Mouse (Mus musculus) forebrain, embryonic 13.5 days (tissue): Measurements from ENCODE around the gene 6030408B16Rik. TPM values are rescaled to one million over a fixed set of nuclear protein-coding genes. Genes with fewer than 3 reads are reported as not detected.

ENCODE experiments used
- ATAC-seq: fragments of 200-750 bp; cut with Nextera tagmentation; 2 replicates; pipeline ENCODE4 v1.8.0; 2017
- H3K27ac ChIP-seq: fragments of 300-500 bp; sonication (generic); 2 replicates; pipeline ENCODE4 v1.5.1; 2015; ENCODE audit warnings: inconsistent platforms, mild to moderate bottlenecking, moderate library complexity
- H3K27me3 ChIP-seq: fragments of 300-500 bp; sonication (generic); 2 replicates; pipeline ENCODE4 v1.6.1; 2015; ENCODE audit warnings: mild to moderate bottlenecking, inconsistent platforms
- H3K36me3 ChIP-seq: fragments of 300-500 bp; sonication (generic); 2 replicates; pipeline ENCODE4 v1.6.1; 2015; ENCODE audit warnings: mild to moderate bottlenecking, inconsistent platforms; ENCODE audit not compliant: poor library complexity, severe bottlenecking
- H3K4me1 ChIP-seq: fragments of 300-500 bp; sonication (generic); 2 replicates; pipeline ENCODE4 v1.6.1; 2015; ENCODE audit warnings: inconsistent platforms
- H3K4me2 ChIP-seq: fragments of 300-500 bp; sonication (generic); 2 replicates; pipeline ENCODE4 v1.6.1; 2015; ENCODE audit warnings: inconsistent platforms, mild to moderate bottlenecking, moderate library complexity
- H3K4me3 ChIP-seq: fragments of 300-500 bp; sonication (generic); 2 replicates; pipeline ENCODE4 v1.5.1; 2015; ENCODE audit warnings: mild to moderate bottlenecking, inconsistent platforms
- H3K9ac ChIP-seq: fragments of 300-500 bp; sonication (generic); 2 replicates; pipeline ENCODE4 v1.6.1; 2015; ENCODE audit warnings: mild to moderate bottlenecking, inconsistent platforms
- H3K9me3 ChIP-seq: fragments of 300-500 bp; sonication (generic); replicated peaks from 2 replicates; pipeline ENCODE4 v1.6.1; 2016; ENCODE audit warnings: inconsistent platforms
- WGBS: fragments of 180-500 bp; shearing (Covaris S2); methylation state at CpG from one replicate; pipeline ENCODE4 v1.1.7; 2015; 5-methylcytosine and 5-hydroxymethylcytosine counted together
- polyA plus RNA-seq: library from polyadenylated mRNA; unstranded; fragments of >200 nt; fragmentation: Nextera tagmentation; extraction: Ambion mirVana; gene quantifications from 2 replicates; pipeline ENCODE4 v1.2.1, GENCODE M21; 2015

6030408B16Rik gene
- polyA plus RNA-seq, 1 experiment from 2014 or later = 0.23 TPM

DNA sequence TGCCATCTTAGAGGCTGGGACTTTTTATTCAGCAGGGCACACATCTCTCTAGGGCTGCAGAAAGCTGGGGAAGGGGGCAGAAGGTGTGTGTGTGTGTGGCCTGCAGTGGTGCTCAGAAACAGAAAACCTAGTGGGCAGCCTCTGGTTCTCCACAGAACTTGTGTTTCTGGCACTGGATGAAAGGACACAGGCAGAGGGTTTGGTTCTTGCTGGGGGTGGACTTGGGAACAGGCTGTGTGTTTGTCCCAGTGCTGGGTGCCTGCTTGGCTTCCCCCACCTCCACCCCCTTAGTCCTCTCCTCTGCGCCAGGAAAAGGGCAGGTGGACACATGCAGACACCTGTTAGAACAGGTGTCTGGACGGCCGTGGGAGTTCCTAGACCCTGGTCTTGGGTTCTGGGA lies 21.9 kb upstream of the 6030408B16Rik start:
- no peak overlapping the region for H3K4me2 ChIP-seq
- no peaks in the 10 kb centered on the region for H3K9me3 ChIP-seq
- no peak for ATAC-seq
- H3K9ac ChIP-seq = no peak overlapping the region
- peaks cover 22% of the 10 kb centered on the region for H3K36me3 ChIP-seq
- WGBS = 83% methylated on average over 3 of the region's 3 CpGs
- H3K4me1 ChIP-seq = peaks cover 9% of the 10 kb centered on the region
- peaks cover 27% of the 10 kb centered on the region for H3K27me3 ChIP-seq
- H3K27ac ChIP-seq = no peak overlapping the region
- no peak overlapping the region for H3K4me3 ChIP-seq

DNA sequence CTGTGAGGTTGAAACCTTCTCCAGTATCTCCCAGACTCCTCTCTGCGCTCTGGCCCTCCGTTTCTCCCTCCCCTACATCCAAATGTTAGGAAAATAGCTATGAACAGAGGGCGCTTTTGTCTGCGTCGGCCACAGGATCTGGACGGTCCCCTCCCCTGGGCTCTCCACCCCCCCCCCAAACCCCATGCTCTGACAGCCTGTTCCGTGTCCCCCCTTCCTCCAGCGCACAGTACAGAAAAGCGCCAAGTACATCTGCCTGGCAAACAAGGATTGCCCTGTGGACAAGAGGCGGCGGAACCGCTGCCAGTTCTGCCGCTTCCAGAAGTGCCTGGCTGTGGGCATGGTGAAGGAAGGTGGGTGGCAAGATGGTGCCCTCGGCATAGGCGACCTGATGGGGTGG lies 21.5 kb upstream of the 6030408B16Rik start:
- 87% methylated on average over 15 of the region's 15 CpGs for WGBS

DNA sequence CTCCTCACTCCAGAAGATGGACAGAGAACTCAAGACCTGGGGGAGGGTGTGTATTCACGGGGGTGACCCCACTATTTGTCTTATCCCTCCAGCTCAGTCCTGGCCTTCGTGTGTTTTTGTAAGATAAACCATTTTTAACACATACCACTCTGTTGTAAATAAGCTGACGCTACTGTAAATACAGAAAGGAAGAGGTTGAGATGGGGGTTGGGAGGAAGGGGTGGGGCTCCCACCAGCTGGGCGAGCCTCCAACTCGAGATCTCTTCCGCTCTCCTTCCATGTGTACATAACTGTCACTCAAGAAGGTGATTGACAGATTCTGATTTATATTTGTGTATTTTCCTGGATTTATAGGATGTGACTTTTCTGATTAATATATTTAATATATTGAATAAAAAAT lies 18.6 kb upstream of the 6030408B16Rik start:
- Histone ChIP-seq H3K4me2 (no peak overlapping the region), H3K36me3 (peaks cover 22% of the 10 kb centered on the region), H3K4me1 (peaks cover 8% of the 10 kb centered on the region), H3K9ac (no peak overlapping the region), H3K4me3 (no peak overlapping the region), H3K9me3 (no peaks in the 10 kb centered on the region), H3K27ac (no peak overlapping the region), H3K27me3 (no peaks in the 10 kb centered on the region)
- ATAC-seq = no peak
- WGBS = 84% methylated on average over 6 of the region's 6 CpGs

More for the DNA sequence above, 21.5 kb upstream of the 6030408B16Rik start:
- Histone ChIP-seq H3K4me2 (no peak overlapping the region), H3K36me3 (peaks cover 22% of the 10 kb centered on the region), H3K27me3 (peaks cover 23% of the 10 kb centered on the region), H3K27ac (no peak overlapping the region), H3K4me1 (peaks cover 5% of the 10 kb centered on the region; the same call in 1 of the 2 replicates), H3K9me3 (no peaks in the 10 kb centered on the region), H3K4me3 (no peak overlapping the region), H3K9ac (no peak overlapping the region)
- no peak for ATAC-seq

DNA sequence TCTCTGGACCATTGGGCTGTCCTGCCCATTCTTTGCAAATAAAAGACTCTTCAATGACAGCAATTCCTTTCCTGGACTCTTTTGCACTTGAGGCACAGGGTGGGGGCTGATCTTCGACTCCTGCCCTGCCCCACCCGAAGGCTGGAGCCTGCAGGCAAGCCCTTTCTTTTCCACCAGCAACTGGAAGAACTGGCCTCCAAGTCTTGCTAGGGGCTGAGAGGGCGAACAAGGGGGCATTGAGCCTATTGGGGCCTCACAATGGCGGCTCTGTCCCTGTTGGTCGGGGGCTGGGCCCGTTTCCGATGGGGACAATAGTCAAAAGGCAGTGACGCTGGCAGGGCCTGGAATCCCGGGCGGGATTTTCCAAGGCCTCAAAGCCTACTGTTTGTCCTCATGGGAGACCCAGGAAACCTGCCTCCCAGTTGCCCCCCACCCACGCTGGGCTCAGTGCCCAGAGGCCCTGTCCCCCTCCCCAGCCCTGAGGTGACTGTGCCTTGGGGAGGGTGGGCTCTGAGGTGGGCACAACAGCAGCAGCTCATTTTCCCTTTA lies 15.6 kb upstream of the 6030408B16Rik start:
- Histone ChIP-seq H3K27ac (no peak overlapping the region), H3K4me1 (peaks cover 8% of the 10 kb centered on the region), H3K4me2 (no peak overlapping the region), H3K27me3 (no peaks in the 10 kb centered on the region), H3K4me3 (no peak overlapping the region), H3K36me3 (peaks cover 16% of the 10 kb centered on the region; the same call in 1 of the 2 replicates), H3K9me3 (no peaks in the 10 kb centered on the region), H3K9ac (no peak overlapping the region)
- WGBS = 8% methylated on average over 11 of the region's 11 CpGs
- 0 out of 2 replicates have a peak, but pooled peaks have one; percentile 33 for ATAC-seq

GRCm38 (mm10) chr15:101278589-101278988 lies 14.4 kb upstream of the 6030408B16Rik start:
- peaks cover 8% of the 10 kb centered on the region; the same call in 1 of the 2 replicates for H3K36me3 ChIP-seq
- no peak for ATAC-seq
- H3K27ac ChIP-seq = no peak overlapping the region
- H3K27me3 ChIP-seq = no peaks in the 10 kb centered on the region
- H3K9me3 ChIP-seq = no peaks in the 10 kb centered on the region
- peaks cover 14% of the 10 kb centered on the region for H3K4me1 ChIP-seq
- no peak overlapping the region for H3K9ac ChIP-seq
- no peak overlapping the region for H3K4me3 ChIP-seq
- 65% methylated on average over 5 of the region's 5 CpGs for WGBS
- no peak overlapping the region for H3K4me2 ChIP-seq

DNA sequence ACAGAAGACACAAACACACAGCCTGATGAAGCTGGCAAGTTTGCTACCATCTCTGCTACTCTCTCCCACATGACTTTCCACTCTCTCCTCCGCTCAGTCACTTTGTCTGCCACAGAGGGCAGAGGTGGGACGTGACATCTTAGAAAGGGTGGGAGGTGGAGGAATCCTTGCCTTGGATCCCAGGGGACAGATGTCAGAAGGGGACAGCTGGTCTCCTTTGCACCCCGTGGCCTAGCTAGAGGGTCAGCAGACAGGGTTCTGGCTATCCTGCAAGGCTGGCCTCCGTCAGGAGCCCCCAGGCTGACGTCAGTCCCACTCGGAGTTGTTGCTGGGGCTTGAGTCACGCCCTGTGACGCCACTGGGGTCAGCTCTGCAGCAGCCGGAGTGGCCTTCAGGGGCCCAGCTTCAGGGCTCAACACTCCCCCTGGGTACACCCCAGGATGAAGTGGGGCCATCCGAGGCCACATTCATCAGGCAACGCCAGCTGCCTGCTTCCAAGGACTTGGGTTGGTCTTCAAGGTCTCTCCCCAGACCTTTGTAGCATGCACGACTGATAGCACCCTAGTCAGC lies 13.5 kb upstream of the 6030408B16Rik start:
- no peaks in the 10 kb centered on the region for H3K9me3 ChIP-seq
- no peak overlapping the region for H3K4me3 ChIP-seq
- H3K27me3 ChIP-seq = no peaks in the 10 kb centered on the region
- H3K9ac ChIP-seq = no peak overlapping the region
- whole genome bisulfite sequencing = 70% methylated on average over 12 of the region's 12 CpGs
- ATAC-seq = no peak
- no peaks in the 10 kb centered on the region for H3K36me3 ChIP-seq
- H3K4me2 ChIP-seq = no peak overlapping the region
- H3K4me1 ChIP-seq = peaks cover 15% of the 10 kb centered on the region
- no peak overlapping the region for H3K27ac ChIP-seq

DNA sequence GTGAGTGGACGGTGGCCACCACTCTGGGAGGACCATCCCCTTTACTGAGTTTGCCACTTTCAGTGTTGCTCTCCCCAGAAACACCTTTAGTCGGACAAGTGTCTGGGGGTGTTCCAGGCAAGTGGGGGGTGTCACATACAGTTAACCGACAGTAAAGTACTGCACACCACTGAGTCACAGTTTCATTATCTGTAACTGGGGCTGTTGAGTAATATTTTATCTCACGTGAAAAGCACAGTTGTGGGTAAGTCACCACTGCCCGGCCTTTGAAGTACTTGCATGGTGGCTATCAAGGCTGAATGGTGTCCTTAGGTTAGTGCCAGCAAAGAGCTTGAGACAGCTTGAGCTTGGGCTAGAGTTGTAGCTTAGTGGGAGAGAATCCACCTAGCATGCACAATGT lies 10.5 kb upstream of the 6030408B16Rik start:
- Histone ChIP-seq H3K4me1 (peaks cover 27% of the 10 kb centered on the region), H3K9ac (no peak overlapping the region), H3K9me3 (no peaks in the 10 kb centered on the region), H3K27me3 (no peaks in the 10 kb centered on the region), H3K4me2 (no peak overlapping the region), H3K36me3 (peaks cover 12% of the 10 kb centered on the region), H3K27ac (no peak overlapping the region), H3K4me3 (no peak overlapping the region)
- no peak for ATAC-seq
- 81% methylated on average over 5 of the region's 5 CpGs for WGBS

GRCm38 (mm10) chr15:101283183-101283910 lies 9.7 kb upstream of the 6030408B16Rik start:
- ATAC-seq = peak; percentile 57
- H3K4me2 ChIP-seq = peak overlapping the region; percentile 78
- no peaks in the 10 kb centered on the region for H3K9me3 ChIP-seq
- H3K27me3 ChIP-seq = no peaks in the 10 kb centered on the region
- peak overlapping the region; percentile 12; the same call in 1 of the 2 replicates for H3K27ac ChIP-seq
- peak overlapping the region; percentile 83 for H3K9ac ChIP-seq
- H3K4me1 ChIP-seq = peaks cover 22% of the 10 kb centered on the region
- H3K4me3 ChIP-seq = peak overlapping the region; percentile 76
- WGBS = 1% methylated on average over 26 of the region's 26 CpGs
- H3K36me3 ChIP-seq = peaks cover 21% of the 10 kb centered on the region

DNA sequence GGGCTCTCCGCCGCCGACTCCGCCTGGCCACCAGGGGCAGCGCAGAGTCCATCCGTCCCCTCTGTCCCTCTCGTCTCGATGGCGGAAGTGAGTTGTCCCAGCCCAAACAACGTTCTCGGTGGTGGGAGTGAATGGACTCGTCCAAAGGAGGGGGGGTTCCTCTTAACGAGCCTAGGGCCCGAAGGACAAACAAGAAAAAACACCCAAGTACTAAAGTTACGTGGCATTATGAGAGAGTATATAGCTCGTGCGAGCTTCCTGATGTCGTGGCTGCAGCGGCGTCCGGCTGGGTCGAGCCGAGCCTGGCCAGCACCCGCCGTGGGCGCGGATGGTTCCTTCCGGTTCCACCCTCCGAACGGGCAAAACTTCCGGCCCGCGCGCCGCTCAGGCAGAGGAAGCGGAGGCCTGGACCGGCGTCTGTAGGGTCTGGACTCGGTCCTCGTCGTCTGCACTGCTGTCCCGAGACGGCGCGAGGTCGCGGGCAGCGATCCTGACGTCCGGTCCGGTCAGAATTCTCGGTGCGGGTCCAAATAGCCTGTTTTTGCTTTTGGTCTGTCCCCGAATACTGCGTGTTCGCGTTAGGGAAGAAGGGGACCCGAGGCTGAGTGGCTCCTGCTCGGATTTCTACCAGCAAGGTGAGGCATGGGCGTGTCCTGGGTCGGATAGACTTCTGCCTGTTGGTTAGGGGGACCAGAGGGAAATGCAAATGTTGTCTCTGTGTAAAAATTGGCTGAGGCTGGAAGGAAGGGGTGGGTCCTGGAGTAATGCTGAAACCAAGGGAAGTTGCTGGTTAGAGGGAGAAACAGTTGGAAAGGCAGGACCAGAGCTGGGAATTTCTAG lies 8.9 kb upstream of the 6030408B16Rik start, which contains the start of gene Atg101:
TSS of gene Atg101 (plus strand) at position 362 of the 840 bp plus-strand sequence.
- ATAC-seq = peak; percentile 96
- H3K4me2 ChIP-seq = peak within 1 kb of the TSS; percentile 78
- H3K9me3 ChIP-seq = no peaks in the 10 kb centered on the region
- H3K4me3 ChIP-seq = peak within 1 kb of the TSS; percentile 76
- peak within 1 kb of the TSS; percentile 77 for H3K27ac ChIP-seq
- H3K27me3 ChIP-seq = no peaks in the 10 kb centered on the region
- H3K9ac ChIP-seq = peak within 1 kb of the TSS; percentile 83
- peaks cover 22% of the 10 kb centered on the region for H3K4me1 ChIP-seq
- peaks cover 29% of the 10 kb centered on the region for H3K36me3 ChIP-seq
- WGBS = 0% methylated on average over 61 of the region's 61 CpGs

- Histone ChIP-seq H3K4me1 (peaks cover 22% of the 10 kb centered on the region), H3K4me3 (no peak overlapping the region), H3K9me3 (no peaks in the 10 kb centered on the region), H3K27ac (no peak overlapping the region), H3K9ac (no peak overlapping the region), H3K27me3 (no peaks in the 10 kb centered on the region), H3K36me3 (peaks cover 50% of the 10 kb centered on the region), H3K4me2 (no peak overlapping the region)
- 67% methylated on average over 9 of the region's 9 CpGs for WGBS
- ATAC-seq = no peak
These were observed 6.8 kb upstream of the 6030408B16Rik start for GRCm38 (mm10) chr15:101286129-101286770.

DNA sequence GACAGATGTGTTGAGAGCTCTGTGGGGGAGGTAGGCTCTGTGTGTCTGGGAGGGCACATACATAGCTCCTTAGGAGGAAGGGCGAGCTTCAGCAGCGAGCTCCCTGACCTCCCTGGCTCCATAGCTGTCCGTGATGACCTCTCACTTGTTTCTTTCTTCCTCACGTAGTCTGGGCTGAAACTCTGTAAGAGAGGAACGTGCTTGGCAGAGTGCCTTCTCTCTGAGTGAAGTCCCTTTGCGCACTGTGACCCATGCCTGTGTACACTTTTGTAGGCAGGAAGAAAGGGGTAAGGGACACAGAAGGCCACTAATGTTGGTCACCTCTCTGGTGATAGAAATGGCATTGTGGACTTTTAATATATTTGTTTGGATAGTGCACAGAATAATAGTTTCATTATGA lies 5.7 kb upstream of the 6030408B16Rik start:
- 86% methylated on average over 6 of the region's 6 CpGs for WGBS
- no peaks in the 10 kb centered on the region for H3K9me3 ChIP-seq
- H3K4me2 ChIP-seq = no peak overlapping the region
- ATAC-seq = no peak
- H3K36me3 ChIP-seq = peaks cover 61% of the 10 kb centered on the region
- no peak overlapping the region; the same call in 1 of the 2 replicates for H3K9ac ChIP-seq
- peaks cover 22% of the 10 kb centered on the region for H3K4me1 ChIP-seq
- H3K27ac ChIP-seq = no peak overlapping the region
- H3K4me3 ChIP-seq = no peak overlapping the region
- no peaks in the 10 kb centered on the region for H3K27me3 ChIP-seq
